Mouse (Mus musculus): ENCODE measurements around the gene Setdb2.

Gene Setdb2

GRCm38 (mm10) chr14:59370348-59371068 lies 70.2 kb downstream of the Setdb2 start:
- no peak for DNase-seq (ENCODE audit: low spot score)

DNA sequence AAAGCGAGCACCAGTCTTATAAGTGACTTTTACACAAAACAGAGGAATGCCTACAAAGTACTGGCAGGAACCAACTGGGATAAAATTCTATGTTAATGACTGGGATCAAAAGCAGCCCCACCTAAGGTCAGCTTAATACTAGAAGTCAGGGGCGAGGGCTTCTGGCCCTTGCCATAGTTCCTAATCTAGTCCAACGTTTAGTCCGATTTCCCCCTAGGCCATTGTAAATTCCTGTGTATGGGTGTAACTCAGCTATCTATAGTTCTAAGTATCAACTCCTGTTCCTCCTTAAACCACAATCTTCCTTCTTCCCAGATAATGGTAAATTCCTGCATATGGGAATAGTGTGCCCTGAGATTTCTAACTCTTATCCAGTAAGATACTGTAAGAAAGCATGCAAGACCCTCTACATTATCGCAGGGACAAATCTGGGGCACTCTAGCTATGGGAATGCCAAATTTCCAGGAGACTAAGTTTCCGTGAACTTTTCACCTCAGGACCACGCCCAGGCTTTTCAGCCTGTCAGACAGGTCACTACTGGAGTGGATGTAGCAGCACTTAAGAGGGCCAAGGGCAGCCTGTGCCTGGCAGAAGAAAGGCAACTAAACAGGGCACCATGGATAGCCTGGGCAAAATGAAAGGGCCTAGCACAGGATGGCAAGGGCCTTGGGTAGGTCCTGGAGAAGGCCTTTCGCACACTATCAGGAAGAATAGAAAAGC lies 74.1 kb downstream of the Setdb2 start:
- no peak for DNase-seq (ENCODE audit: low spot score)

GRCm38 (mm10) chr14:59365244-59365644 lies 75.4 kb downstream of the Setdb2 start, which contains the start of gene Phf11d:
Gene Phf11d, minus strand, starts transcription at chr14:59365470.
- no peak for DNase-seq (ENCODE audit: low spot score)

All from testis, postnatal 10 days (tissue).